Mouse (Mus musculus): Measurements from ENCODE around the gene Pde6h.

Pde6h gene

GRCm38 (mm10) chr6:137001267-137002168 is 77.9 kb downstream of the Pde6h start:
- TF ChIP-seq GATA4 (IDR thresholded peaks at IDR 0.05; ENCODE audit: insufficient replicate concordance, low read length): no peak

GRCm38 (mm10) chr6:137002169-137002514 is 78.5 kb downstream of the Pde6h start:
- TF ChIP-seq GATA4 (IDR thresholded peaks at IDR 0.05; ENCODE audit: insufficient replicate concordance, low read length): no peak

GRCm38 (mm10) chr6:137004359-137004758 is 80.7 kb downstream of the Pde6h start:
- TF ChIP-seq GATA4 (IDR thresholded peaks at IDR 0.05; ENCODE audit: insufficient replicate concordance, low read length): no peak

- TF ChIP-seq GATA4 (IDR thresholded peaks at IDR 0.05; ENCODE audit: insufficient replicate concordance, low read length): no peak
Observed at GRCm38 (mm10) chr6:137011187-137011586, 87.6 kb downstream of the Pde6h start.

GRCm38 (mm10) chr6:137014346-137014745 is 90.7 kb downstream of the Pde6h start:
- TF ChIP-seq GATA4 (IDR thresholded peaks at IDR 0.05; ENCODE audit: insufficient replicate concordance, low read length): no peak

- TF ChIP-seq GATA4 (IDR thresholded peaks at IDR 0.05; ENCODE audit: insufficient replicate concordance, low read length): no peak
Observed at GRCm38 (mm10) chr6:137017216-137017973, 93.8 kb downstream of the Pde6h start.

Data from liver, adult (tissue).